Mouse (Mus musculus) forebrain, embryonic 11.5 days (tissue): ENCODE data around the gene Nlrp1a. TPM values are rescaled to one million over a fixed set of nuclear protein-coding genes. Genes with fewer than 3 reads are reported as not detected.

Source experiments
- ATAC-seq: fragments of 200-750 bp; cut with Nextera tagmentation; replicated peaks from 2 replicates; pipeline ENCODE4 v1.8.0; 2017; ENCODE audit warnings: moderate TSS enrichment; ENCODE audit not compliant: low FRiP score
- DNase-seq: peaks from one replicate; pipeline ENCODE4 v3.0.0-alpha.2; 2017; ENCODE audit warnings: low spot score
- H3K27ac ChIP-seq: fragments of 300-500 bp; sonication (generic); 2 replicates; pipeline ENCODE4 v1.5.1; 2014; ENCODE audit warnings: low read depth, low read length
- H3K27me3 ChIP-seq: fragments of 300-500 bp; sonication (generic); 2 replicates; pipeline ENCODE4 v1.6.1; 2014; ENCODE audit warnings: mild to moderate bottlenecking, low read length, mixed read lengths; ENCODE audit not compliant: control insufficient read depth, insufficient read depth
- H3K36me3 ChIP-seq: fragments of 300-500 bp; sonication (generic); 2 replicates; pipeline ENCODE4 v1.6.1; 2014; ENCODE audit warnings: mild to moderate bottlenecking, low read length, moderate library complexity, mixed read lengths; ENCODE audit not compliant: control insufficient read depth, insufficient read depth
- H3K4me1 ChIP-seq: fragments of 300-500 bp; sonication (generic); replicated peaks from 2 replicates; pipeline ENCODE4 v1.6.1; 2014; ENCODE audit warnings: low read length, mixed read lengths; ENCODE audit not compliant: control insufficient read depth, insufficient read depth
- H3K4me2 ChIP-seq: fragments of 300-500 bp; sonication (generic); 2 replicates; pipeline ENCODE4 v1.6.1; 2014; ENCODE audit warnings: low read depth, mild to moderate bottlenecking, low read length, moderate library complexity, mixed read lengths; ENCODE audit not compliant: severe bottlenecking
- H3K4me3 ChIP-seq: fragments of 300-500 bp; sonication (generic); 2 replicates; pipeline ENCODE4 v1.5.1; 2014; ENCODE audit warnings: low read depth, low read length
- H3K9ac ChIP-seq: fragments of 300-500 bp; sonication (generic); 2 replicates; pipeline ENCODE4 v1.6.1; 2014; ENCODE audit warnings: low read length
- H3K9me3 ChIP-seq: fragments of 300-500 bp; sonication (generic); 2 replicates; pipeline ENCODE4 v1.6.1; 2016; ENCODE audit warnings: low read length, mixed read lengths; ENCODE audit not compliant: control insufficient read depth
- WGBS: fragments of 180-500 bp; shearing (Covaris S2); extraction: QIAGEN DNeasy Blood & Tissue Kit; methylation state at CpG from one replicate; pipeline ENCODE4 v1.1.7; 2014; 5-methylcytosine and 5-hydroxymethylcytosine counted together
- polyA plus RNA-seq: library from polyadenylated mRNA; unstranded; fragments of >200 nt; fragmentation: Nextera tagmentation; extraction: Ambion mirVana; gene quantifications from 2 replicates; pipeline ENCODE4 v1.2.1, GENCODE M21; 2014

The Nlrp1a gene
- polyA plus RNA-seq, 1 experiment from 2014 or later: 0.09 TPM

- Histone ChIP-seq H3K4me3 (no peak overlapping the region), H3K4me2 (no peak overlapping the region), H3K27ac (no peak overlapping the region), H3K27me3 (no peaks in the 10 kb centered on the region), H3K36me3 (no peaks in the 10 kb centered on the region), H3K9me3 (no peaks in the 10 kb centered on the region), H3K4me1 (no peaks in the 10 kb centered on the region), H3K9ac (no peak overlapping the region)
- DNase-seq (no peak), ATAC-seq (no peak)
Observed at GRCm38 (mm10) chr11:71103931-71104330, 40.6 kb downstream of the Nlrp1a start.

- ATAC-seq (no peak), DNase-seq (no peak)
- Histone ChIP-seq H3K9me3 (no peaks in the 10 kb centered on the region), H3K9ac (no peak overlapping the region), H3K4me3 (no peak overlapping the region), H3K36me3 (no peaks in the 10 kb centered on the region), H3K27me3 (no peaks in the 10 kb centered on the region), H3K27ac (no peak overlapping the region), H3K4me2 (no peak overlapping the region), H3K4me1 (no peaks in the 10 kb centered on the region)
- 92% methylated on average over 1 of the region's 1 CpGs for WGBS
Observed at GRCm38 (mm10) chr11:71076342-71076741, 68.2 kb downstream of the Nlrp1a start.

GRCm38 (mm10) chr11:71052554-71052953 lies 92.0 kb downstream of the Nlrp1a start:
- H3K27me3 ChIP-seq: no peaks in the 10 kb centered on the region
- H3K27ac ChIP-seq: no peak overlapping the region
- DNase-seq: no peak
- ATAC-seq: no peak
- H3K4me1 ChIP-seq: no peaks in the 10 kb centered on the region
- no peak overlapping the region for H3K4me2 ChIP-seq
- no peaks in the 10 kb centered on the region for H3K9me3 ChIP-seq
- H3K36me3 ChIP-seq: no peaks in the 10 kb centered on the region
- H3K4me3 ChIP-seq: no peak overlapping the region
- 0% methylated on average over 1 of the region's 1 CpGs for WGBS
- H3K9ac ChIP-seq: no peak overlapping the region

Other genes starting within 250 kb of the Nlrp1a start
- gene Nup88, start 174.7 kb downstream of the Nlrp1a start, polyA plus RNA-seq: 169 and 176 TPM in 2 replicates
- gene Rpain, start 174.5 kb downstream of the Nlrp1a start, polyA plus RNA-seq: 84.0 and 84.6 TPM in 2 replicates
- gene C1qbp, start 161.7 kb downstream of the Nlrp1a start, polyA plus RNA-seq: 261 and 278 TPM in 2 replicates
- gene Dhx33, start 140.3 kb downstream of the Nlrp1a start, polyA plus RNA-seq: 25.5 and 27.6 TPM in 2 replicates
- 62.7 and 63.1 TPM in 2 replicates for gene Mis12, start 125.1 kb downstream of the Nlrp1a start, polyA plus RNA-seq
- 35.9 and 41.3 TPM in 2 replicates for gene Derl2, start 124.9 kb downstream of the Nlrp1a start, polyA plus RNA-seq
- 95.4 and 106 TPM in 2 replicates for gene 6330403K07Rik, start 111.2 kb downstream of the Nlrp1a start, polyA plus RNA-seq
- gene Nlrp1b, start 86.0 kb upstream of the Nlrp1a start, polyA plus RNA-seq: not detected in 2 replicates